17 mouse cellular contexts compared by ENCODE assay signal in genomic region chr17:67561802-67562201, GRCm38 (mm10).
A peak's percentile ranks its signal among the peaks of the same experiment; 100 is the strongest.
DNase-seq lines count a peak whose midpoint lies in the region; ATAC-seq and TF ChIP-seq lines count a peak whose summit lies in the region.
"Had no signal": no experiment of that assay in that cellular context is flagged by ENCODE, and none has a peak within 500 bp of the region (broad histone marks: within the 10 kb centered on the region; RNA-seq: fewer than 3 reads in every experiment).

No protein-coding gene starts in this region.

- WGBS in lung, embryonic 14.5 days, result 37% methylated on average over 4 of the region's 4 CpGs

- H3K27ac ChIP-seq in lung, embryonic 14.5 days (ENCODE audit: low read depth), result 0 out of 2 replicates have a peak overlapping the region, but pooled peaks have one; percentile 9
- H3K27ac ChIP-seq: heart, embryonic 15.5 days; liver, embryonic 15.5 days; midbrain, embryonic 13.5 days; neural tube, embryonic 12.5 days had no signal

- no peak overlapping the region for H3K4me2 ChIP-seq in lung, embryonic 14.5 days
- H3K4me2 ChIP-seq: heart, embryonic 15.5 days; liver, embryonic 15.5 days; midbrain, embryonic 13.5 days; neural tube, embryonic 12.5 days had no signal

- no peaks in the 10 kb centered on the region for H3K9me3 ChIP-seq in lung, embryonic 14.5 days (ENCODE audit: low read depth, low read length)
- H3K9me3 ChIP-seq: heart, embryonic 15.5 days; liver, embryonic 15.5 days; midbrain, embryonic 13.5 days; neural tube, embryonic 12.5 days had no signal

- no peaks in the 10 kb centered on the region for H3K36me3 ChIP-seq in lung, embryonic 14.5 days (ENCODE audit: insufficient read depth)
- H3K36me3 ChIP-seq: G1E; heart, embryonic 15.5 days; liver, embryonic 15.5 days; midbrain, embryonic 13.5 days; neural tube, embryonic 12.5 days had no signal

- no peak overlapping the region for H3K9ac ChIP-seq in lung, embryonic 14.5 days
- H3K9ac ChIP-seq: heart, embryonic 15.5 days; liver, embryonic 15.5 days; midbrain, embryonic 13.5 days; neural tube, embryonic 12.5 days had no signal

- no peak overlapping the region for H3K4me3 ChIP-seq in lung, embryonic 14.5 days (ENCODE audit: low read depth, low read length)
- H3K4me3 ChIP-seq: heart, embryonic 15.5 days; liver, embryonic 15.5 days; midbrain, embryonic 13.5 days; neural tube, embryonic 12.5 days had no signal

- no peak for ATAC-seq in lung, embryonic 14.5 days (ENCODE audit: insufficient read depth)
- ATAC-seq in monocyte, adult 5-6 weeks (replicated peaks; ENCODE audit: insufficient number of reproducible peaks, low FRiP score, low TSS enrichment, poor library complexity, severe bottlenecking), result no peak
- ATAC-seq: midbrain, embryonic 13.5 days had no signal

- no peak for TF ChIP-seq CTCF in lung, embryonic 14.5 days (IDR thresholded peaks at IDR 0.05; ENCODE audit: low read depth)

- intact Hi-C loops in heart, postnatal 25 days (cut with DNase I), result no loop called here

- H3K27me3 ChIP-seq in lung, embryonic 14.5 days (ENCODE audit: insufficient read depth, low read length), result no peaks in the 10 kb centered on the region
- H3K27me3 ChIP-seq: heart, embryonic 15.5 days; liver, embryonic 15.5 days; midbrain, embryonic 13.5 days; neural tube, embryonic 12.5 days had no signal

- DNase-seq in heart, adult 18-20 months, result peak; percentile 30 to 76
- no peak for DNase-seq in heart, postnatal 4 days
- DNase-seq in adrenal gland, postnatal 14 days, result peak; percentile 33
- DNase-seq in heart, postnatal 25 days (ENCODE audit: low spot score), result peak; percentile 22
- peak; percentile 50 for DNase-seq in lung, embryonic 14.5 days
- DNase-seq in retina, embryonic 14.5 days (ENCODE audit: low spot score), result no peak
- DNase-seq in testis, postnatal 14 days (ENCODE audit: low spot score), result no peak
- DNase-seq: cerebellum, postnatal 25 days; left cerebral cortex, postnatal 4 days; retina, postnatal 1 day; thymus, postnatal 14 days had no signal

- no peaks in the 10 kb centered on the region for H3K4me1 ChIP-seq in lung, embryonic 14.5 days (ENCODE audit: insufficient read depth)
- H3K4me1 ChIP-seq: heart, embryonic 15.5 days; liver, embryonic 15.5 days; midbrain, embryonic 13.5 days; neural tube, embryonic 12.5 days had no signal

Comparison
In these comparisons a context has a peak if more than half of its experiments do, and no peak if none do; other contexts are left out.
1. DNase-seq: peak in heart, adult 18-20 months (2 of 2), adrenal gland, postnatal 14 days (single experiment), heart, postnatal 25 days (single experiment) and lung, embryonic 14.5 days (single experiment); none in heart, postnatal 4 days (single experiment), retina, embryonic 14.5 days (single experiment) and testis, postnatal 14 days (single experiment).